In genomic region chr17:48672749-48673148, GRCm38 (mm10) we compare ENCODE assay signal across 32 mouse cellular contexts.
"Had no signal": no experiment of that assay in that cellular context is flagged by ENCODE, and none has a peak within 500 bp of the region (broad histone marks: within the 10 kb centered on the region; RNA-seq: fewer than 3 reads in every experiment).

No protein-coding gene starts in this region.

- H3K9me3 ChIP-seq: limb, embryonic 10.5 days; limb, embryonic 15.5 days; liver, embryonic 12.5 days; liver, embryonic 13.5 days; liver, embryonic 15.5 days; lung, embryonic 15.5 days; midbrain, embryonic 12.5 days; midbrain, embryonic 13.5 days; midbrain, embryonic 15.5 days had no signal

- H3K9ac ChIP-seq: limb, embryonic 12.5 days; limb, embryonic 13.5 days; limb, embryonic 15.5 days; liver, embryonic 12.5 days; liver, embryonic 13.5 days; liver, embryonic 14.5 days; liver, embryonic 15.5 days; liver, postnatal 0 days; lung, embryonic 14.5 days; lung, embryonic 15.5 days; midbrain, embryonic 12.5 days; midbrain, embryonic 13.5 days; midbrain, embryonic 15.5 days; neural tube, embryonic 12.5 days; neural tube, embryonic 13.5 days had no signal

- DNase-seq: left cerebral cortex, postnatal 4 days; liver; liver, embryonic 13.5 days; liver, postnatal 0 days; lung, adult 18-20 months; lung, adult 2 months; lung, embryonic 14.5 days; lung, postnatal 10 days; lung, postnatal 14 days; lung, postnatal 36 days; lung, postnatal 4 days; midbrain, embryonic 14.5 days had no signal

- H3K4me1 ChIP-seq: limb, embryonic 10.5 days; limb, embryonic 12.5 days; limb, embryonic 13.5 days; limb, embryonic 15.5 days; liver, embryonic 12.5 days; liver, embryonic 13.5 days; liver, embryonic 15.5 days; lung, embryonic 15.5 days; midbrain, embryonic 10.5 days; midbrain, embryonic 12.5 days; midbrain, embryonic 13.5 days; midbrain, embryonic 15.5 days; neural tube, embryonic 12.5 days; neural tube, embryonic 13.5 days had no signal

- H3K27me3 ChIP-seq: limb, embryonic 12.5 days; limb, embryonic 13.5 days; limb, embryonic 15.5 days; liver, embryonic 12.5 days; liver, embryonic 13.5 days; liver, embryonic 15.5 days; lung, embryonic 15.5 days; midbrain, embryonic 12.5 days; midbrain, embryonic 13.5 days; midbrain, embryonic 15.5 days; neural tube, embryonic 12.5 days; neural tube, embryonic 13.5 days had no signal

- H3K4me3 ChIP-seq: limb, embryonic 10.5 days; limb, embryonic 12.5 days; limb, embryonic 13.5 days; limb, embryonic 15.5 days; liver, embryonic 12.5 days; liver, embryonic 13.5 days; liver, embryonic 15.5 days; lung, embryonic 15.5 days; midbrain, embryonic 10.5 days; midbrain, embryonic 12.5 days; midbrain, embryonic 13.5 days; midbrain, embryonic 15.5 days; myocyte; neural tube, embryonic 12.5 days; neural tube, embryonic 13.5 days had no signal

- H3K27ac ChIP-seq: limb, embryonic 10.5 days; limb, embryonic 12.5 days; limb, embryonic 13.5 days; limb, embryonic 15.5 days; liver, embryonic 12.5 days; liver, embryonic 13.5 days; liver, embryonic 14.5 days; liver, embryonic 15.5 days; lung, embryonic 15.5 days; macrophage; midbrain, embryonic 10.5 days; midbrain, embryonic 12.5 days; midbrain, embryonic 13.5 days; midbrain, embryonic 15.5 days; neural tube, embryonic 12.5 days; neural tube, embryonic 13.5 days had no signal

- ATAC-seq: liver, embryonic 12.5 days; liver, postnatal 0 days; lung, postnatal 0 days; midbrain, embryonic 13.5 days; midbrain, embryonic 15.5 days; midbrain, embryonic 16.5 days had no signal

- H3K4me2 ChIP-seq: limb, embryonic 12.5 days; limb, embryonic 13.5 days; limb, embryonic 15.5 days; liver, embryonic 11.5 days; liver, embryonic 12.5 days; liver, embryonic 13.5 days; liver, embryonic 15.5 days; lung, embryonic 14.5 days; lung, embryonic 15.5 days; midbrain, embryonic 11.5 days; midbrain, embryonic 12.5 days; midbrain, embryonic 13.5 days; midbrain, embryonic 15.5 days; neural tube, embryonic 12.5 days; neural tube, embryonic 13.5 days had no signal

- H3K36me3 ChIP-seq: limb, embryonic 10.5 days; limb, embryonic 12.5 days; limb, embryonic 13.5 days; limb, embryonic 15.5 days; liver, embryonic 12.5 days; liver, embryonic 13.5 days; liver, embryonic 15.5 days; lung, embryonic 15.5 days; midbrain, embryonic 10.5 days; midbrain, embryonic 12.5 days; midbrain, embryonic 13.5 days; midbrain, embryonic 15.5 days; neural tube, embryonic 12.5 days; neural tube, embryonic 13.5 days had no signal
